Mouse (Mus musculus): ENCODE data around the gene Mfsd12. TPM values are rescaled to one million over a fixed set of nuclear protein-coding genes. Genes with fewer than 3 reads are reported as not detected.

Gene Mfsd12
- total RNA-seq, 2 experiments from 2014 or later: 43.5 to 48.4 TPM

GRCm38 (mm10) chr10:81383802-81384604, 26.7 kb downstream of the Mfsd12 start, which contains the start of the genes Dohh and Gm48551:
Gene Dohh, plus strand, starts transcription at chr10:81384428.
Gene Gm48551, plus strand, starts transcription at chr10:81384466.
- peak; percentile 97 to 98 for DNase-seq

- DNase-seq: no peak
Observed at GRCm38 (mm10) chr10:81384605-81384982, 27.3 kb downstream of the Mfsd12 start.

- DNase-seq: no peak
Observed at GRCm38 (mm10) chr10:81385603-81386306, 28.5 kb downstream of the Mfsd12 start.

- no peak for DNase-seq
Observed at GRCm38 (mm10) chr10:81387716-81388115, 30.4 kb downstream of the Mfsd12 start.

GRCm38 (mm10) chr10:81388505-81389055, 31.3 kb downstream of the Mfsd12 start, which contains the start of gene Gm48552:
Gene Gm48552, plus strand, starts transcription at chr10:81389005.
- no peak for DNase-seq

- DNase-seq: no peak
Observed at GRCm38 (mm10) chr10:81389373-81389772, 32.1 kb downstream of the Mfsd12 start.

- peak; percentile 70 to 75 for DNase-seq
Observed at GRCm38 (mm10) chr10:81389801-81390677, 32.7 kb downstream of the Mfsd12 start.

- no peak for DNase-seq
Observed at GRCm38 (mm10) chr10:81390678-81390965, 33.3 kb downstream of the Mfsd12 start.

- DNase-seq: no peak
Observed at GRCm38 (mm10) chr10:81392270-81392669, 35.0 kb downstream of the Mfsd12 start.

GRCm38 (mm10) chr10:81392781-81393185, 35.5 kb downstream of the Mfsd12 start, which contains the start of gene Smim24:
Gene Smim24, plus strand, starts transcription at chr10:81393051.
- no peak for DNase-seq

GRCm38 (mm10) chr10:81393456-81394063, 36.3 kb downstream of the Mfsd12 start:
- no peak for DNase-seq

GRCm38 (mm10) chr10:81395127-81395526, 37.8 kb downstream of the Mfsd12 start:
- no peak for DNase-seq

GRCm38 (mm10) chr10:81395865-81396264, 38.6 kb downstream of the Mfsd12 start:
- DNase-seq: no peak

GRCm38 (mm10) chr10:81396749-81397148, 39.5 kb downstream of the Mfsd12 start:
- no peak for DNase-seq

- DNase-seq: no peak
Observed at GRCm38 (mm10) chr10:81399296-81399695, 42.0 kb downstream of the Mfsd12 start.

GRCm38 (mm10) chr10:81399798-81400308, 42.6 kb downstream of the Mfsd12 start:
- DNase-seq: no peak

- no peak for DNase-seq
Observed at GRCm38 (mm10) chr10:81400371-81401204, 43.3 kb downstream of the Mfsd12 start.

- DNase-seq: no peak
Observed at GRCm38 (mm10) chr10:81401205-81401520, 43.9 kb downstream of the Mfsd12 start.

- peak in 1 of 2 experiments; percentile 61 for DNase-seq
Observed at GRCm38 (mm10) chr10:81401521-81402226, 44.4 kb downstream of the Mfsd12 start.

- no peak for DNase-seq
Observed at GRCm38 (mm10) chr10:81402227-81402765, 45.0 kb downstream of the Mfsd12 start.

Measured in layer of hippocampus, postnatal 36 days (tissue).